Mouse (Mus musculus): Measurements from ENCODE around the gene Smim11.

- TF ChIP-seq POLR2A (IDR thresholded peaks at IDR 0.05; ENCODE audit: control insufficient read depth in 1 of 2, insufficient read depth in 1 of 2, low read depth in 1 of 2, low read length in 2 of 2, poor library complexity in 1 of 2), result no peak
- no peak for TF ChIP-seq CTCF (IDR thresholded peaks at IDR 0.05 in 2 of 3, conservative IDR thresholded peaks at IDR 0.05 in 1 of 3; ENCODE audit: control insufficient read depth in 1 of 3, insufficient read depth in 1 of 3, low read depth in 2 of 3, low read length in 3 of 3, poor library complexity in 1 of 3, severe bottlenecking in 1 of 3)
- TF ChIP-seq GATA1 (IDR thresholded peaks at IDR 0.05; ENCODE audit: low read depth, low read length), result no peak
- no peak for TF ChIP-seq SIN3A (IDR thresholded peaks at IDR 0.05; ENCODE audit: low read length)
- TF ChIP-seq ZNF384 (IDR thresholded peaks at IDR 0.05; ENCODE audit: low read depth, low read length), result no peak
- TF ChIP-seq POLR2AphosphoS2 (IDR thresholded peaks at IDR 0.05; ENCODE audit: low read length), result no peak
Measured at GRCm38 (mm10) chr16:92274516-92274915, 26.6 kb upstream of the Smim11 start.

Measured in MEL (cell line).